Mouse (Mus musculus): Measurements from ENCODE around the gene Hils1. TPM values are rescaled to one million over a fixed set of nuclear protein-coding genes. Genes with fewer than 3 reads are reported as not detected.

The Hils1 gene
- polyA plus RNA-seq, 1 experiment from 2014 or later: not detected

- WGBS: 70% methylated on average over 2 of the region's 2 CpGs
- H3K4me1 ChIP-seq (ENCODE audit: control insufficient read depth, insufficient read depth, low read length): peaks cover 7% of the 10 kb centered on the region; the same call in 1 of the 2 replicates
- no peak for ATAC-seq (ENCODE audit: insufficient read depth, low FRiP score)
- no peaks in the 10 kb centered on the region for H3K36me3 ChIP-seq (ENCODE audit: control insufficient read depth, insufficient read depth, low read length)
- H3K9me3 ChIP-seq (replicated peaks; ENCODE audit: control insufficient read depth, low read length): no peaks in the 10 kb centered on the region
- no peak overlapping the region for H3K27ac ChIP-seq (ENCODE audit: low read length)
- H3K9ac ChIP-seq (ENCODE audit: low read length): no peak overlapping the region
- H3K27me3 ChIP-seq (ENCODE audit: control insufficient read depth, insufficient read depth, low read length): no peaks in the 10 kb centered on the region; the same call in 1 of the 2 replicates
- H3K4me2 ChIP-seq (ENCODE audit: low read depth, low read length): no peak overlapping the region
- H3K4me3 ChIP-seq (replicated peaks; ENCODE audit: low read length): no peak overlapping the region
Observed at GRCm38 (mm10) chr11:94974951-94975350, 7.6 kb downstream of the Hils1 start.

- peaks cover 7% of the 10 kb centered on the region; the same call in 1 of the 2 replicates for H3K4me1 ChIP-seq (ENCODE audit: control insufficient read depth, insufficient read depth, low read length)
- no peak for ATAC-seq (ENCODE audit: insufficient read depth, low FRiP score)
- 64% methylated on average over 5 of the region's 5 CpGs for WGBS
- H3K27me3 ChIP-seq (ENCODE audit: control insufficient read depth, insufficient read depth, low read length): no peaks in the 10 kb centered on the region; the same call in 1 of the 2 replicates
- H3K4me2 ChIP-seq (ENCODE audit: low read depth, low read length): no peak within 1 kb of the TSS
- H3K9me3 ChIP-seq (replicated peaks; ENCODE audit: control insufficient read depth, low read length): no peaks in the 10 kb centered on the region
- H3K9ac ChIP-seq (ENCODE audit: low read length): no peak within 1 kb of the TSS
- no peak within 1 kb of the TSS for H3K4me3 ChIP-seq (replicated peaks; ENCODE audit: low read length)
- no peaks in the 10 kb centered on the region for H3K36me3 ChIP-seq (ENCODE audit: control insufficient read depth, insufficient read depth, low read length)
- H3K27ac ChIP-seq (ENCODE audit: low read length): no peak within 1 kb of the TSS
Observed at GRCm38 (mm10) chr11:94976199-94976598, 8.8 kb downstream of the Hils1 start, which contains the start of gene Sgca. TSS of gene Sgca (minus strand) at chr11:94976327.

- WGBS: 42% methylated on average over 9 of the region's 9 CpGs
- Histone ChIP-seq H3K9me3 (replicated peaks; ENCODE audit: control insufficient read depth, low read length) (no peaks in the 10 kb centered on the region), H3K27ac (ENCODE audit: low read length) (no peak overlapping the region), H3K27me3 (ENCODE audit: control insufficient read depth, insufficient read depth, low read length) (no peaks in the 10 kb centered on the region), H3K4me1 (ENCODE audit: control insufficient read depth, insufficient read depth, low read length) (peaks cover 7% of the 10 kb centered on the region; the same call in 1 of the 2 replicates), H3K36me3 (ENCODE audit: control insufficient read depth, insufficient read depth, low read length) (no peaks in the 10 kb centered on the region), H3K9ac (ENCODE audit: low read length) (peak overlapping the region; percentile 37; the same call in 1 of the 2 replicates), H3K4me3 (replicated peaks; ENCODE audit: low read length) (peak overlapping the region; percentile 26), H3K4me2 (ENCODE audit: low read depth, low read length) (peak overlapping the region; percentile 54)
- no peak; the same call in 1 of the 2 replicates for ATAC-seq (ENCODE audit: insufficient read depth, low FRiP score)
Observed at GRCm38 (mm10) chr11:94978178-94978915, 11.0 kb downstream of the Hils1 start.

GRCm38 (mm10) chr11:94978947-94979346, 11.6 kb downstream of the Hils1 start:
- under 1% methylated on average over 20 of the region's 20 CpGs for WGBS
- Histone ChIP-seq H3K9ac (ENCODE audit: low read length) (peak overlapping the region; percentile 52; the same call in 1 of the 2 replicates), H3K36me3 (ENCODE audit: control insufficient read depth, insufficient read depth, low read length) (no peaks in the 10 kb centered on the region), H3K9me3 (replicated peaks; ENCODE audit: control insufficient read depth, low read length) (no peaks in the 10 kb centered on the region), H3K4me1 (ENCODE audit: control insufficient read depth, insufficient read depth, low read length) (peaks cover 7% of the 10 kb centered on the region; the same call in 1 of the 2 replicates), H3K4me3 (replicated peaks; ENCODE audit: low read length) (peak overlapping the region; percentile 32), H3K27me3 (ENCODE audit: control insufficient read depth, insufficient read depth, low read length) (no peaks in the 10 kb centered on the region), H3K27ac (ENCODE audit: low read length) (no peak overlapping the region; the same call in 1 of the 2 replicates), H3K4me2 (ENCODE audit: low read depth, low read length) (peak overlapping the region; percentile 54)
- peak; percentile 95 for ATAC-seq (ENCODE audit: insufficient read depth, low FRiP score)

GRCm38 (mm10) chr11:94979462-94980179, 12.2 kb downstream of the Hils1 start:
- Histone ChIP-seq H3K36me3 (ENCODE audit: control insufficient read depth, insufficient read depth, low read length) (no peaks in the 10 kb centered on the region), H3K4me3 (replicated peaks; ENCODE audit: low read length) (peak overlapping the region; percentile 32; the same call in 1 of the 2 replicates), H3K27me3 (ENCODE audit: control insufficient read depth, insufficient read depth, low read length) (no peaks in the 10 kb centered on the region), H3K9ac (ENCODE audit: low read length) (peak overlapping the region; percentile 52; the same call in 1 of the 2 replicates), H3K27ac (ENCODE audit: low read length) (no peak overlapping the region; the same call in 1 of the 2 replicates), H3K4me2 (ENCODE audit: low read depth, low read length) (peak overlapping the region; percentile 54), H3K4me1 (ENCODE audit: control insufficient read depth, insufficient read depth, low read length) (peaks cover 7% of the 10 kb centered on the region; the same call in 1 of the 2 replicates), H3K9me3 (replicated peaks; ENCODE audit: control insufficient read depth, low read length) (no peaks in the 10 kb centered on the region)
- 73% methylated on average over 11 of the region's 11 CpGs for WGBS
- no peak for ATAC-seq (ENCODE audit: insufficient read depth, low FRiP score)

- 40% methylated on average over 1 of the region's 1 CpGs for WGBS
- Histone ChIP-seq H3K4me1 (ENCODE audit: control insufficient read depth, insufficient read depth, low read length) (peaks cover 27% of the 10 kb centered on the region), H3K27ac (ENCODE audit: low read length) (peak overlapping the region; percentile 34; the same call in 1 of the 2 replicates), H3K4me3 (replicated peaks; ENCODE audit: low read length) (no peak overlapping the region), H3K36me3 (ENCODE audit: control insufficient read depth, insufficient read depth, low read length) (no peaks in the 10 kb centered on the region), H3K9me3 (replicated peaks; ENCODE audit: control insufficient read depth, low read length) (no peaks in the 10 kb centered on the region), H3K4me2 (ENCODE audit: low read depth, low read length) (no peak overlapping the region), H3K9ac (ENCODE audit: low read length) (no peak overlapping the region), H3K27me3 (ENCODE audit: control insufficient read depth, insufficient read depth, low read length) (no peaks in the 10 kb centered on the region)
- no peak for ATAC-seq (ENCODE audit: insufficient read depth, low FRiP score)
Observed at GRCm38 (mm10) chr11:94985140-94985539, 17.7 kb downstream of the Hils1 start.

GRCm38 (mm10) chr11:94985822-94986221, 18.4 kb downstream of the Hils1 start:
- H3K4me2 ChIP-seq (ENCODE audit: low read depth, low read length): no peak overlapping the region
- whole genome bisulfite sequencing: 66% methylated on average over 5 of the region's 5 CpGs

GRCm38 (mm10) chr11:94986435-94986834, 19.0 kb downstream of the Hils1 start:
- H3K4me3 ChIP-seq (replicated peaks; ENCODE audit: low read length): no peak overlapping the region
- no peaks in the 10 kb centered on the region for H3K9me3 ChIP-seq (replicated peaks; ENCODE audit: control insufficient read depth, low read length)
- ATAC-seq (ENCODE audit: insufficient read depth, low FRiP score): no peak
- H3K27ac ChIP-seq (ENCODE audit: low read length): no peak overlapping the region
- H3K9ac ChIP-seq (ENCODE audit: low read length): no peak overlapping the region
- H3K4me2 ChIP-seq (ENCODE audit: low read depth, low read length): no peak overlapping the region
- H3K27me3 ChIP-seq (ENCODE audit: control insufficient read depth, insufficient read depth, low read length): no peaks in the 10 kb centered on the region
- no peaks in the 10 kb centered on the region for H3K36me3 ChIP-seq (ENCODE audit: control insufficient read depth, insufficient read depth, low read length)
- H3K4me1 ChIP-seq (ENCODE audit: control insufficient read depth, insufficient read depth, low read length): peaks cover 32% of the 10 kb centered on the region
- WGBS: 37% methylated on average over 2 of the region's 2 CpGs

More at GRCm38 (mm10) chr11:94985822-94986221, 18.4 kb downstream of the Hils1 start:
- Histone ChIP-seq H3K27ac (ENCODE audit: low read length) (no peak overlapping the region), H3K36me3 (ENCODE audit: control insufficient read depth, insufficient read depth, low read length) (no peaks in the 10 kb centered on the region), H3K9ac (ENCODE audit: low read length) (no peak overlapping the region), H3K27me3 (ENCODE audit: control insufficient read depth, insufficient read depth, low read length) (no peaks in the 10 kb centered on the region), H3K4me3 (replicated peaks; ENCODE audit: low read length) (no peak overlapping the region), H3K4me1 (ENCODE audit: control insufficient read depth, insufficient read depth, low read length) (peaks cover 32% of the 10 kb centered on the region), H3K9me3 (replicated peaks; ENCODE audit: control insufficient read depth, low read length) (no peaks in the 10 kb centered on the region)
- no peak for ATAC-seq (ENCODE audit: insufficient read depth, low FRiP score)

GRCm38 (mm10) chr11:94987341-94987740, 19.9 kb downstream of the Hils1 start:
- peak overlapping the region; percentile 95; the same call in 1 of the 2 replicates for H3K9ac ChIP-seq (ENCODE audit: low read length)
- WGBS: 51% methylated on average over 6 of the region's 6 CpGs
- H3K9me3 ChIP-seq (replicated peaks; ENCODE audit: control insufficient read depth, low read length): no peaks in the 10 kb centered on the region

More at GRCm38 (mm10) chr11:94987341-94987740, 19.9 kb downstream of the Hils1 start:
- no peak overlapping the region for H3K4me2 ChIP-seq (ENCODE audit: low read depth, low read length)
- H3K36me3 ChIP-seq (ENCODE audit: control insufficient read depth, insufficient read depth, low read length): no peaks in the 10 kb centered on the region
- H3K27me3 ChIP-seq (ENCODE audit: control insufficient read depth, insufficient read depth, low read length): no peaks in the 10 kb centered on the region
- peak overlapping the region; percentile 97 for H3K27ac ChIP-seq (ENCODE audit: low read length)
- peaks cover 35% of the 10 kb centered on the region for H3K4me1 ChIP-seq (ENCODE audit: control insufficient read depth, insufficient read depth, low read length)
- ATAC-seq (ENCODE audit: insufficient read depth, low FRiP score): no peak
- H3K4me3 ChIP-seq (replicated peaks; ENCODE audit: low read length): no peak overlapping the region
